Mouse (Mus musculus): ENCODE results near the gene Myom3. TPM values are rescaled to one million over a fixed set of nuclear protein-coding genes. Genes with fewer than 3 reads are reported as not detected.

The Myom3 gene
- polyA plus RNA-seq, 1 experiment from 2014 or later: 1.1 TPM

DNA sequence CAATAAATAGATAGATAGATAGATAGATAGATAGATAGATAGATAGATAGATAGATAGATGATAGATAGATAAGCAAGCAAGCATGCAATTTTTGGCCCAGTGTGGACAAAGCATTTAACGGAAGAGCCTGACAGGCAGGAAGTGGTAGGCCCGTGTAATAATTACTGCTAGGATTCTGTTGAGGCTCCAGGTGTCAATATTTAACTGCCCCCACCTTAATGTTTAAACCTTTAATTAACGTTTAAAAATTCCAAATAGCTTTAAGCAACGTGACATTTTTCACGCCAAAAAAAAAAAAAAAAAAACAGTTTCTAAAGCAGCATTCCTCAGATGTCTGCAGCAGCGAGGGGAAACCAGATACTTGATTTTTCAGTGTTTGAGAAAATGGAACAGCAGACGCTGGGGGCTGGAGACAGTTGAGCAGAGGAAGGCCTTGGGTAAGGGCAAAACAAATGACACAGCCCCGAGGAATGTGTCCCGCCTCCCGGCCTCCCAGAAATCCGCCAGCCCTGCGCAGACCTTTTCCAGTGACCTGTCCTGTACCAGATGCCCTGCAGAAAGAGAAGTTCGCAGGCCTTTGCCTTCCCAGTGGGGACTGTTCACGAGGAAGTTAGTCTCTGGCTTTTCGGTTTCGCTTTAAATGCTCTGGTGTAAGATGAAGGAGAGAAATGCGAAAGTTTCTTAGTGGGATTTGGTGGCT is 60.5 kb downstream of the Myom3 start:
- no peak overlapping the region for H3K9ac ChIP-seq
- no peaks in the 10 kb centered on the region for H3K36me3 ChIP-seq
- no peak for ATAC-seq (ENCODE audit: low FRiP score, low read depth)
- H3K4me1 ChIP-seq: no peaks in the 10 kb centered on the region
- H3K4me2 ChIP-seq (replicated peaks): no peak overlapping the region
- H3K4me3 ChIP-seq: no peak overlapping the region
- no peak overlapping the region for H3K27ac ChIP-seq
- H3K27me3 ChIP-seq (replicated peaks): no peaks in the 10 kb centered on the region
- 0 out of 2 replicates have a peak, but pooled peaks cover 4% of the 10 kb centered on the region for H3K9me3 ChIP-seq
- WGBS: 79% methylated on average over 17 of the region's 17 CpGs

DNA sequence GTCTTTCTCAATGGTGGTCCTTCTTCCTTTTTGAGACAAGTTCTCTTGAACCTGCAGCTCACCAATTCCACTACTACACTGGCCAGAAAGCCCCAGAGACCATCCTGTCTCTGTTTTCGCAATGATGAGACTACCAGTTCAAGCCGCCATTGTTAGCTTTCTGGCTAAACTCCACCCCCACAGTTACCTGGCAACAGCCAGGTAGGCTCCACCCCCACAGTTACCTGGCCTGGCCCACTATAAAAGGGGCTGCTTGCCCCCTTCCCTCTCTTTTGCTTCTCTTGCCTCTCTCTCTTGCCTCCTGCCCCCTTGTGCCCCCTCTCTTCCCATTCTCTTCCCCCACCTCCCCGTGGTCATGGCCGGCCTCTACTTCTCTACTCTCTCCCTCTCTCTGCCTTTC is 62.3 kb downstream of the Myom3 start:
- no peak for ATAC-seq (ENCODE audit: low FRiP score, low read depth)
- H3K27me3 ChIP-seq (replicated peaks): no peaks in the 10 kb centered on the region
- 92% methylated on average over 4 of the region's 4 CpGs for WGBS
- H3K4me3 ChIP-seq: no peak overlapping the region
- H3K4me2 ChIP-seq (replicated peaks): no peak overlapping the region
- H3K9me3 ChIP-seq: 0 out of 2 replicates have a peak, but pooled peaks cover 4% of the 10 kb centered on the region
- no peak overlapping the region for H3K27ac ChIP-seq
- H3K36me3 ChIP-seq: no peaks in the 10 kb centered on the region
- no peak overlapping the region for H3K9ac ChIP-seq
- H3K4me1 ChIP-seq: no peaks in the 10 kb centered on the region

DNA sequence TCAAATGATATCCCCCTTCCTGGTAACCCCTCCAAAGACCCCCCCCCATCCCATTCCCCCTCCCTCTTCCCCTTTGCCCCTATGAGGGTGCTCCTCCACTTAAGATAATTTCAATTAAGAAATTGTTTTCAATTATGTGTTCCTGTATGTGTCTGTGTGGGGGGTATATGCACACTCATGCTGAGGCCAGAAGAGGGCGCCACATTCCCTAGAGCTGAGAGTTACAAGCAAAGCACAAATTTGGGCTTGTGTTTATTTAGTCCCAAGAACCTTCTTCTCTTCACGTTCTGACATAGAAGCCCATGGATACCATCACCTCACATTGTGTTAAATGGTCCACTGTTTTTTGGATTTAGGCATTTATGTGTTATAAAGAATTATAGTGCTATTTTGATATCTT is 63.8 kb downstream of the Myom3 start:
- Histone ChIP-seq H3K36me3 (no peaks in the 10 kb centered on the region), H3K27ac (no peak overlapping the region), H3K27me3 (replicated peaks) (no peaks in the 10 kb centered on the region), H3K4me2 (replicated peaks) (no peak overlapping the region), H3K4me3 (no peak overlapping the region), H3K9ac (no peak overlapping the region), H3K4me1 (peaks cover 2% of the 10 kb centered on the region; the same call in 1 of the 2 replicates), H3K9me3 (0 out of 2 replicates have a peak, but pooled peaks cover 4% of the 10 kb centered on the region)
- WGBS: 77% methylated on average over 2 of the region's 2 CpGs
- ATAC-seq (ENCODE audit: low FRiP score, low read depth): no peak

DNA sequence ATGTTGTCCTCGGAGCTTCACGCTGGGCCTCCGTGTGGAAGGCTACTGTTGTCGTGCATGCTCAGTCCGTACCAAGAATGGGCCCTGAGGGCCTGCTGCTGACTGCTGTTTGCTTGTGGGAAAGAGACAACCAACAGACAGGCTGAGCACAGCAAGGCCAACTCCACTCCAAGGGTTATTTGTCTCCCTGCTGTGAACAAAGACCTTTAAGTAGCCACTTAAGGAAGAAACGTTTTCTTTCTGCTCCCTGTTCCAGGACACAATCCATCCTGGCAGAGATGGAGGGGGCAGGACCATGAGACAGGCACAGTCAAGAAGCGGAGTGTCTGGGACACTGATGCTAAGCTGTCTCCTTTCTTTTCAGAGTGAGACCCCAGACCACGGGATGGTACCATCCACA is 64.7 kb downstream of the Myom3 start:
- no peak overlapping the region for H3K4me3 ChIP-seq
- no peak for ATAC-seq (ENCODE audit: low FRiP score, low read depth)
- no peaks in the 10 kb centered on the region for H3K9me3 ChIP-seq
- peaks cover 11% of the 10 kb centered on the region for H3K4me1 ChIP-seq
- no peaks in the 10 kb centered on the region for H3K36me3 ChIP-seq
- H3K27me3 ChIP-seq (replicated peaks): no peaks in the 10 kb centered on the region
- H3K27ac ChIP-seq: no peak overlapping the region
- WGBS: 48% methylated on average over 8 of the region's 8 CpGs
- H3K4me2 ChIP-seq (replicated peaks): no peak overlapping the region
- H3K9ac ChIP-seq: no peak overlapping the region

DNA sequence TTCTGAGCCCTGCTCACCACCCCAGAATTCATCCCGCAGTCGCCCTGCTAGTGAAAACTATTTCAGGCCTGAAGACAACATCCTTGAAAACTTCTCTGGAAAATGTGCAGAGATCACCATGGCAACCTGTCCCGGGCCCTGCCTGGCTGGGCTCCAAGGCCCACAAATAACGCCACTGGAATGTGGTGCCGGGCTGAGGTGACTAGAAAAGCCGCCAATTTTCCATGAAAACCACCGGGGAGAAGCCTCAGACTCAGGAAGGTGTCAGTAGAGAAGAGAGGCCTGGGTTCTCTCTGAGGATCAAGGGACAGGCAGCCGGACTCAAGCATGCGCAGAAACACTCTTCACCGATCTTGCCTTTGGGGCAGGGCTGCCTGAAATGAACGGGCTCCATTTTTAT is 69.0 kb downstream of the Myom3 start:
- Histone ChIP-seq H3K4me2 (replicated peaks) (peak overlapping the region; percentile 30), H3K4me3 (no peak overlapping the region), H3K9ac (no peak overlapping the region), H3K4me1 (peaks cover 18% of the 10 kb centered on the region), H3K27me3 (replicated peaks) (no peaks in the 10 kb centered on the region), H3K9me3 (no peaks in the 10 kb centered on the region), H3K36me3 (no peaks in the 10 kb centered on the region), H3K27ac (no peak overlapping the region)
- peak; percentile 37; the same call in 1 of the 2 replicates for ATAC-seq (ENCODE audit: low FRiP score, low read depth)
- 25% methylated on average over 11 of the region's 11 CpGs for WGBS

DNA sequence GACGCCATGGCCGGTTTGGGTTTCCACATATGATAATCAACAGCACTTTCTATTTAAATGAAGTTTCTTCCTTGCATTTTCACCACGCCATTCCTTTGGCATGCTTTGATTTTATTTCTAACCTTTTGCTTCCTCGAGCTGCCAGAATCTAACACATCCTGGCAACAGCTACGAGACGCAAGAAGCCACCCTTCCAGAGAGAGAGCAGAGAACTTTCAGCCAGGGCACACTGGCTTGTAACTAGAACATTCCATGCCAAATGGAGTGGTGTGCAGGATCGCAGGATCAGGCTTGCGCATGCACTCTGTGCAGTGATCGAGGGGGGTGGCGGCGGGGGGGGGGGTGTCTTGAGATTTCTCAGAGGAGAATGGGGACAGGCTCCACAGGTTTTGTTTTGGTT is 72.6 kb downstream of the Myom3 start:
- no peaks in the 10 kb centered on the region for H3K9me3 ChIP-seq
- no peak overlapping the region for H3K27ac ChIP-seq
- 85% methylated on average over 11 of the region's 11 CpGs for WGBS
- no peak overlapping the region for H3K9ac ChIP-seq
- H3K4me2 ChIP-seq (replicated peaks): no peak overlapping the region
- no peak for ATAC-seq (ENCODE audit: low FRiP score, low read depth)
- peaks cover 22% of the 10 kb centered on the region for H3K4me1 ChIP-seq
- no peaks in the 10 kb centered on the region for H3K36me3 ChIP-seq
- H3K4me3 ChIP-seq: no peak overlapping the region
- no peaks in the 10 kb centered on the region for H3K27me3 ChIP-seq (replicated peaks)

DNA sequence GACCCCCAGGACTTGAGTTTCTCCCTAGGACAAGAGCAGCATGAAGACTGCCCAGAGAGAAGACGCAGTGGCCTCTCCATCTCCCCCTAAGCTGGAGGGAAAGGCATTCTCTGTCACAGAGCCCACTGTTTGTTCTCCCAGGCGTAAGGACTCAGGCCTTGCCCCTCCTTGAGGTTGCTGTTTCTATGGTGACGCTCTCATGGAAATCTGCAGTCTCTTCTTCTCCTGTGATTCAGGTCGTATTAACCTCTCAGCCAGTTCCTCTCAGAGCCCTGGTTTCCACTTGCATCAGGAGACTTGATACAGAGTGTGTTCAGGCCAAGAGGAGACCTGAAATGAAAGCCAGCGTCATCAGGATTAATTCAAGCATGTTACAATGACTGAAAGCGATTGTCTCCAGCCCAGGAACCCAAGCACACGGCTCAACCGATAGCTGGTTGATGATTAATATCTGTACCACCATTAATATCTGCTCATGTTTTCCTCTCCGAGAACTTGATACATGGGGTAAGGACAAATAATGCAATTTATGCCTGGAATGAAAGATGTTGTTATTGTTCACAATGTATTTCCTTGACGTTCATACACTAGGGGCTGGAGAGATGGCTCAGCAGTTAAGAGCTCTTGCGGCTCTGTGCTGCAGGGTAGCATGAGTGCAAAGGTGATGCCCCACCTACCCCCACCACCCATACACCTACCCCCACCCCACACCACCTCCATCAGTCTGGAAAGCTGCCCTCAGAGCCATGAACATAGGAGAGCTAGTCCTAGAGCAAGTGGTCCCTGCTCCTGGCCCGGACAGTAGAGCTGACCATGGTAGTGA is 74.0 kb downstream of the Myom3 start:
- no peak overlapping the region for H3K4me3 ChIP-seq
- H3K27me3 ChIP-seq (replicated peaks): no peaks in the 10 kb centered on the region
- no peak overlapping the region for H3K9ac ChIP-seq
- H3K4me2 ChIP-seq (replicated peaks): no peak overlapping the region
- H3K9me3 ChIP-seq: no peaks in the 10 kb centered on the region
- peaks cover 19% of the 10 kb centered on the region for H3K4me1 ChIP-seq
- 52% methylated on average over 12 of the region's 12 CpGs for WGBS
- no peaks in the 10 kb centered on the region for H3K36me3 ChIP-seq
- ATAC-seq (ENCODE audit: low FRiP score, low read depth): no peak
- H3K27ac ChIP-seq: 0 out of 2 replicates have a peak overlapping the region, but pooled peaks have one; percentile 5

DNA sequence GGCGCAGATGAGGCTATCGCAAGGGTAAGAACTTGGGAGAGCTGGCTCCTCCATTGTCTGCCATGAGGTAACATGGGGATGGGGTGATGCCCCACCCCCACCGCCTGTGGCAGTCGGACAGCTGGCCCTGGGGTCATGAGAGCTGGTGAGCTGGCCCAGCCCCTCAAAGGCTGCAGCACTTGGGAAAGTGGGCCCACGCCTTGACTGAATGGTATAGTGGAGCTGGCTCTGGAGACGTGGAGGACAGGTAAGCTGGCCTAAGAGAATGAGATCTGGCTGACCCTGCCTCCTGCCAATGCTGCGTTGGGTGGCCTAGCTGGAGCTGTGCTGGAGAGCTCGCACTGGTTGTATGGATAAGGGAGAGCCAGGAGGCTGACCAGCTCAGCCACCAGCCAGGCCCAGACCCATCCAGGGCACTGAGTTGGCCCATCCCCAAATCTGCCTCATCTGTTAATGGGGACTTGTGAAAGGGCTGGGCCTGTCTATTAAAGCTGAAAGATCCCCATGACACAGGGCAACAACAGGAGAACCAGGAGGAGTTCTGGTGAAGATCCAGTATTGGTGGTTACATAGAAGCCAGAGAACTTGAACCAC is 74.7 kb downstream of the Myom3 start:
- ATAC-seq (ENCODE audit: low FRiP score, low read depth): no peak
- H3K27ac ChIP-seq: no peak overlapping the region
- WGBS: 87% methylated on average over 8 of the region's 8 CpGs

DNA sequence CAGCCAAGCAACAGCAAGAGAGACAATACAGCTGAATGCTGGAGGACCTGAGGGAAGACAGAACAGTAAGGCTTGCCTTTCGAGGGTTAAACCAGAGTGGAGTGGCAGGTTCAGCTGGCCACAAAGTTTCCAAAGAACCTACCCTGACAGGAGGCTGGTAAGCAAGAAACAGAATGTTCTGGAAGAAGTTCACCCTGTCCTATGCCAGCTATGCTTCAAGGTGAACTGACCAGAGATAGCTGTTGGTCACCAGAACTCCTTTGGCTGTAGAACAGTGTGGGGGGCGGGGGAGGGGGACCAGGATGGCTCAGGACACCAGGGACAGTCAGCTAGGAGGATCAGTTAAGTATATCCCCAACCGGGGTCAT is 79.4 kb downstream of the Myom3 start:
- 0 out of 2 replicates have a peak, but pooled peaks cover 3% of the 10 kb centered on the region for H3K4me1 ChIP-seq
- no peak for ATAC-seq (ENCODE audit: low FRiP score, low read depth)
- no peak overlapping the region for H3K4me3 ChIP-seq
- H3K9ac ChIP-seq: no peak overlapping the region
- no peaks in the 10 kb centered on the region for H3K9me3 ChIP-seq
- WGBS: 81% methylated on average over 3 of the region's 3 CpGs
- H3K27me3 ChIP-seq (replicated peaks): no peaks in the 10 kb centered on the region
- no peak overlapping the region for H3K27ac ChIP-seq
- no peaks in the 10 kb centered on the region for H3K36me3 ChIP-seq
- H3K4me2 ChIP-seq (replicated peaks): no peak overlapping the region

More for the DNA sequence above, 74.7 kb downstream of the Myom3 start:
- Histone ChIP-seq H3K4me1 (peaks cover 12% of the 10 kb centered on the region), H3K27me3 (replicated peaks) (no peaks in the 10 kb centered on the region), H3K4me3 (no peak overlapping the region), H3K36me3 (no peaks in the 10 kb centered on the region), H3K9ac (no peak overlapping the region), H3K9me3 (no peaks in the 10 kb centered on the region), H3K4me2 (replicated peaks) (no peak overlapping the region)

DNA sequence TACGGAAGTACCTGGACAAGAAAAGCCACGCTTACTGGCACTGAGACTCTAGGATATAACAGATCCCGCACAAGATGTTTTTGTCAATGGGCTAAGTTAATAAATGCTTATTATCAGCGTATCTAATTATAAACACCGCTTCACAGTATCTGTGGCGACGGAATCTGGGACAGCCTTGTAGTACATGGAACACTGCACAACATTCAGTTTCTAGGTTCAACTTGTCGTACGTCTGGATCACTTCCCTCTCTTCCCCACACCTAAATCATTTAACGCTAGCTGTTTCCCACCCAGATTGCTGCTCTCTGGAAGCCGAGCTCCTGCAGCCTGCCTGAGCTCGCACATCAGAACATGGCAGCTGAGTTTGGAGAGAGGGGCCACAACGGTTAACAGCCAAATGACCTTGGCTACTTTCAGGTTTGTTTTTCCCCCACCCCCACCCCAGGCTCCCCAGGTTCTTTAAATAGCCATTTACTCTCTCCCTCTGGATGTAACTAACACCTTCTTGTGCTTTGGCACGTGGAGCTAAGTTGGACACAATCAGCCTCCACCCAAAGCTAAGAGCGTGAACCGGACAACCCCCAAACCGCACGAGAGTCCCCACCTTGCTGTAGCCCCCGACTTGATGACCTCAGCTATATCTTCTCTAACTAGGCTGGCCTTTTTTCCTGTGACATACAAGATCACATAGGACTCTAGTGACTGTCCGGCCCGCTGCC is 79.9 kb downstream of the Myom3 start:
- 84% methylated on average over 21 of the region's 21 CpGs for WGBS
- no peak for ATAC-seq (ENCODE audit: low FRiP score, low read depth)

DNA sequence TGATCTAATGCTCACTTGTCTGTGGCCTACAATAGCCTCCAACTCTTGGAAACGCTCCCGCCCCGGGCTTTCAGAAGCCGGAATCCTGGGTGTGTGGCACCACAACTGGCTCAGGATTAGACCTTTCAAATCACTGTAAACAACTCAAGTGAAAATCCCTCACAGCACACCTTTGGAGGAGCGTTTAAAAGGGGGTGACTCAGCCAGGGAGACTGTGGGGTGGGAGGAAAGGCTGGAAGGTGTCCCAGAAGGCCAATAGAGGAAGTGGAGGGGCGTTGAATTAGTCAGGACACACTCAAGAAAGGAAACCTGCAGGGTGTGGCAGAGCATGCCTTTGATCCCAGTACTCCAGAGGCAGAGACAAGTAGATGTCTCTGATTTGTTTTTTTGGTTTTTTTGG is 84.9 kb downstream of the Myom3 start:
- Histone ChIP-seq H3K9ac (no peak overlapping the region), H3K36me3 (no peaks in the 10 kb centered on the region), H3K4me1 (no peaks in the 10 kb centered on the region), H3K27ac (no peak overlapping the region), H3K4me3 (no peak overlapping the region), H3K27me3 (replicated peaks) (no peaks in the 10 kb centered on the region), H3K9me3 (peaks cover 3% of the 10 kb centered on the region; the same call in 1 of the 2 replicates), H3K4me2 (replicated peaks) (no peak overlapping the region)
- WGBS: 91% methylated on average over 6 of the region's 6 CpGs
- no peak for ATAC-seq (ENCODE audit: low FRiP score, low read depth)

More for the DNA sequence above, 79.9 kb downstream of the Myom3 start:
- Histone ChIP-seq H3K4me3 (no peak overlapping the region), H3K36me3 (no peaks in the 10 kb centered on the region), H3K27ac (no peak overlapping the region), H3K9me3 (no peaks in the 10 kb centered on the region), H3K4me2 (replicated peaks) (no peak overlapping the region), H3K9ac (no peak overlapping the region), H3K27me3 (replicated peaks) (no peaks in the 10 kb centered on the region), H3K4me1 (no peaks in the 10 kb centered on the region)

DNA sequence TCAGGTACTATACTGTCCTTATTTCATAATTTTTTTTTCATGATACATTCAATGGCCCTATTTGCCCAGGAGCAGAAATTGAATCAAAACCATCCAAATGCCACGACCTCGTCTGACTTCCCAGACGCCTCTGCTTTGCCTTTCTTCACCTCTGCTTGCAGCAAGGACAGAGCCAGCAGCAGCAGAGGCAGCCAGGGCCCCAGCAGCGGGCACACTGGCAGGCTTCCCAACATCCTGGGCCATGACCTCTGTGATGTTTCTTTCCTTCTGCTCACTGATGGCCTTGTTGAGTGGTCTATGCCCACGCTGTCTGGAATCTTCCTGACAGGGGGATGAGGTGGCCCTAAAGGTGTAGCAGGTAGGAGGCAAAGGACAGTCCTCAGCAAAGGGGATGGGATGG is 88.1 kb downstream of the Myom3 start:
- Histone ChIP-seq H3K27me3 (replicated peaks) (no peaks in the 10 kb centered on the region; the same call in 1 of the 2 replicates), H3K27ac (no peak overlapping the region), H3K36me3 (no peaks in the 10 kb centered on the region), H3K9me3 (peaks cover 3% of the 10 kb centered on the region; the same call in 1 of the 2 replicates), H3K4me3 (no peak overlapping the region), H3K4me2 (replicated peaks) (no peak overlapping the region), H3K4me1 (peaks cover 13% of the 10 kb centered on the region), H3K9ac (no peak overlapping the region)
- 67% methylated on average over 5 of the region's 5 CpGs for WGBS
- ATAC-seq (ENCODE audit: low FRiP score, low read depth): no peak

Data from neural tube, embryonic 12.5 days (tissue).